Mouse (Mus musculus): ENCODE results near the gene Ankfy1.
"Not testable (repeated sequence)": the region's sequence is repeated elsewhere in the genome, so short reads cannot be mapped to it uniquely, and the experiment has no call there.

The Ankfy1 gene

GRCm38 (mm10) chr11:72718161-72718560, 28.4 kb downstream of the Ankfy1 start:
- no peak for DNase-seq (ENCODE audit: inconsistent ontology term)

GRCm38 (mm10) chr11:72723165-72723564, 33.4 kb downstream of the Ankfy1 start:
- DNase-seq (ENCODE audit: inconsistent ontology term): no peak

- DNase-seq (ENCODE audit: inconsistent ontology term): peak; percentile 32
Measured at GRCm38 (mm10) chr11:72723871-72724270, 34.1 kb downstream of the Ankfy1 start.

GRCm38 (mm10) chr11:72726023-72726422, 36.2 kb downstream of the Ankfy1 start:
- DNase-seq (ENCODE audit: inconsistent ontology term): no peak

GRCm38 (mm10) chr11:72733736-72734135, 43.9 kb downstream of the Ankfy1 start:
- DNase-seq (ENCODE audit: inconsistent ontology term): no peak

GRCm38 (mm10) chr11:72734840-72735518, 45.2 kb downstream of the Ankfy1 start:
- DNase-seq (ENCODE audit: inconsistent ontology term): peak; percentile 86

GRCm38 (mm10) chr11:72735519-72735860, 45.7 kb downstream of the Ankfy1 start:
- DNase-seq (ENCODE audit: inconsistent ontology term): no peak

- no peak for DNase-seq (ENCODE audit: inconsistent ontology term)
Measured at GRCm38 (mm10) chr11:72736320-72736719, 46.5 kb downstream of the Ankfy1 start.

- not testable (repeated sequence) for DNase-seq (ENCODE audit: inconsistent ontology term)
Measured at GRCm38 (mm10) chr11:72737517-72737916, 47.7 kb downstream of the Ankfy1 start.

GRCm38 (mm10) chr11:72739048-72739447, 49.2 kb downstream of the Ankfy1 start:
- DNase-seq (ENCODE audit: inconsistent ontology term): no peak

- DNase-seq (ENCODE audit: inconsistent ontology term): peak; percentile 80
Measured at GRCm38 (mm10) chr11:72751956-72752355, 62.1 kb downstream of the Ankfy1 start.

- DNase-seq (ENCODE audit: inconsistent ontology term): no peak
Measured at GRCm38 (mm10) chr11:72758316-72758715, 68.5 kb downstream of the Ankfy1 start.

- no peak for DNase-seq (ENCODE audit: inconsistent ontology term)
Measured at GRCm38 (mm10) chr11:72759581-72759980, 69.8 kb downstream of the Ankfy1 start.

- DNase-seq (ENCODE audit: inconsistent ontology term): no peak
Measured at GRCm38 (mm10) chr11:72760781-72761180, 71.0 kb downstream of the Ankfy1 start.

- DNase-seq (ENCODE audit: inconsistent ontology term): peak; percentile 78
Measured at GRCm38 (mm10) chr11:72764270-72764669, 74.5 kb downstream of the Ankfy1 start.

GRCm38 (mm10) chr11:72767716-72768115, 77.9 kb downstream of the Ankfy1 start:
- DNase-seq (ENCODE audit: inconsistent ontology term): no peak

- no peak for DNase-seq (ENCODE audit: inconsistent ontology term)
Measured at GRCm38 (mm10) chr11:72769061-72769460, 79.3 kb downstream of the Ankfy1 start.

- no peak for DNase-seq (ENCODE audit: inconsistent ontology term)
Measured at GRCm38 (mm10) chr11:72770324-72770723, 80.5 kb downstream of the Ankfy1 start.

GRCm38 (mm10) chr11:72770816-72771215, 81.0 kb downstream of the Ankfy1 start:
- DNase-seq (ENCODE audit: inconsistent ontology term): no peak

GRCm38 (mm10) chr11:72771461-72771860, 81.7 kb downstream of the Ankfy1 start:
- no peak for DNase-seq (ENCODE audit: inconsistent ontology term)

GRCm38 (mm10) chr11:72772611-72773010, 82.8 kb downstream of the Ankfy1 start:
- DNase-seq (ENCODE audit: inconsistent ontology term): not testable (repeated sequence)

GRCm38 (mm10) chr11:72778957-72779356, 89.2 kb downstream of the Ankfy1 start:
- no peak for DNase-seq (ENCODE audit: inconsistent ontology term)

- DNase-seq (ENCODE audit: inconsistent ontology term): no peak
Measured at GRCm38 (mm10) chr11:72782103-72782502, 92.3 kb downstream of the Ankfy1 start.

GRCm38 (mm10) chr11:72782503-72782902, 92.7 kb downstream of the Ankfy1 start:
- no peak for DNase-seq (ENCODE audit: inconsistent ontology term)
